Comparison of ENCODE assay signal across 8 mouse cellular contexts in genomic region chr19:16131831-16132230, GRCm38 (mm10). TPM values are rescaled to one million over a fixed set of nuclear protein-coding genes. Genes with fewer than 3 reads are reported as not detected.
DNase-seq lines count a peak whose midpoint lies in the region; ATAC-seq and TF ChIP-seq lines count a peak whose summit lies in the region.

No protein-coding gene starts in this region.

- peak overlapping the region; percentile 76 to 94 for H3K4me3 ChIP-seq in heart, embryonic 14.5 days (ENCODE audit: control insufficient read depth in 1 of 2, insufficient read depth in 1 of 2, low read depth in 1 of 2, low read length in 2 of 2)
- H3K4me3 ChIP-seq in bone marrow, adult 2 months (replicated peaks; ENCODE audit: control insufficient read depth, low read depth, low read length): peak overlapping the region; percentile 53
- peak overlapping the region; percentile 94 for H3K4me3 ChIP-seq in hindbrain, embryonic 14.5 days (replicated peaks; ENCODE audit: low read length)
- peak overlapping the region; percentile 31 for H3K4me3 ChIP-seq in macrophage (ENCODE audit: inconsistent target)

- peak overlapping the region; percentile 99 for H3K9ac ChIP-seq in heart, embryonic 14.5 days (ENCODE audit: low read length)
- peak overlapping the region; percentile 99 for H3K9ac ChIP-seq in hindbrain, embryonic 14.5 days

- no peak for TF ChIP-seq CTCF in bone marrow, adult 2 months (IDR thresholded peaks at IDR 0.05; ENCODE audit: control insufficient read depth, insufficient read depth, low read length)

- peak overlapping the region; percentile 83 to 97 for H3K27ac ChIP-seq in heart, embryonic 14.5 days (replicated peaks in 1 of 2; ENCODE audit: control insufficient read depth in 1 of 2, insufficient read depth in 1 of 2, low read depth in 2 of 2, low read length in 2 of 2)
- H3K27ac ChIP-seq in bone marrow, adult 2 months (ENCODE audit: control insufficient read depth, insufficient read depth, low read depth, low read length, poor library complexity): peak overlapping the region; percentile 83
- peak overlapping the region; percentile 100 for H3K27ac ChIP-seq in hindbrain, embryonic 14.5 days
- H3K27ac ChIP-seq in macrophage: peak overlapping the region; percentile 71

- H3K4me2 ChIP-seq in heart, embryonic 14.5 days (ENCODE audit: low read length): peak overlapping the region; percentile 58
- peak overlapping the region; percentile 86 for H3K4me2 ChIP-seq in hindbrain, embryonic 14.5 days (replicated peaks)

- 8% methylated on average over 6 of the region's 6 CpGs for WGBS in heart, embryonic 14.5 days
- 5% methylated on average over 6 of the region's 6 CpGs for WGBS in bone marrow, adult 2 months
- WGBS in hindbrain, embryonic 14.5 days: 7% methylated on average over 6 of the region's 6 CpGs
- 10% methylated on average over 6 of the region's 6 CpGs for WGBS in macrophage (ENCODE audit: missing documents)

- H3K79me2 ChIP-seq in macrophage (ENCODE audit: inconsistent target): peaks cover 34% of the 10 kb centered on the region

- ATAC-seq in heart, embryonic 14.5 days (ENCODE audit: insufficient number of reproducible peaks, insufficient read depth, low FRiP score, low read depth): no peak
- ATAC-seq in hindbrain, embryonic 14.5 days (ENCODE audit: low FRiP score): no peak

- H3K27me3 ChIP-seq in heart, embryonic 14.5 days (ENCODE audit: control insufficient read depth, insufficient read depth, low read length): no peaks in the 10 kb centered on the region
- H3K27me3 ChIP-seq in hindbrain, embryonic 14.5 days (ENCODE audit: control insufficient read depth, insufficient read depth, low read length): no peaks in the 10 kb centered on the region

- no peaks in the 10 kb centered on the region for H3K9me3 ChIP-seq in heart, embryonic 14.5 days (ENCODE audit: control insufficient read depth, low read length)
- H3K9me3 ChIP-seq in hindbrain, embryonic 14.5 days (ENCODE audit: control insufficient read depth, low read length): no peaks in the 10 kb centered on the region

- H3K4me1 ChIP-seq in heart, embryonic 14.5 days (ENCODE audit: control insufficient read depth in 2 of 2, insufficient read depth in 2 of 2, low read length in 2 of 2): peaks cover 6 to 23% of the 10 kb centered on the region in 2 experiments; a peak in 3 of 4 replicates
- H3K4me1 ChIP-seq in bone marrow, adult 2 months (ENCODE audit: control insufficient read depth, insufficient read depth, low read length): no peaks in the 10 kb centered on the region; the same call in 1 of the 2 replicates
- peaks cover 26% of the 10 kb centered on the region for H3K4me1 ChIP-seq in hindbrain, embryonic 14.5 days (replicated peaks; ENCODE audit: control insufficient read depth, insufficient read depth, low read length)

- no peaks in the 10 kb centered on the region for H3K36me3 ChIP-seq in heart, embryonic 14.5 days (ENCODE audit: control insufficient read depth, insufficient read depth, low read length)
- H3K36me3 ChIP-seq in hindbrain, embryonic 14.5 days (replicated peaks; ENCODE audit: control insufficient read depth, insufficient read depth): no peaks in the 10 kb centered on the region
- H3K36me3 ChIP-seq in macrophage (ENCODE audit: inconsistent target): no peaks in the 10 kb centered on the region

- DNase-seq in heart, adult 9 months (ENCODE audit: low spot score in 2 of 2): no peak
- peak; percentile 37 for DNase-seq in hindbrain, embryonic 14.5 days (ENCODE audit: low spot score)
- DNase-seq in layer of hippocampus, postnatal 25 days (ENCODE audit: extremely low spot score in 1 of 2, low spot score in 1 of 2): no peak
- no peak for DNase-seq in cerebellum, postnatal 25 days
- no peak for DNase-seq in urinary bladder, adult 18-20 months (ENCODE audit: low spot score in 2 of 2)

- TF ChIP-seq POLR2A in bone marrow, adult 2 months (IDR thresholded peaks at IDR 0.05; ENCODE audit: borderline replicate concordance, control insufficient read depth, low read depth, low read length): no peak

RNA-seq across cellular contexts. Expression of gene Gnaq, which starts 0.8 kb away (rescaled TPM):
- 9.2 and 10.1 TPM in 2 replicates for polyA plus RNA-seq in heart, embryonic 14.5 days (2014; fragmentation: Nextera tagmentation; extraction: Ambion mirVana)
- polyA plus RNA-seq in bone marrow, adult 2 months (2011; ENCODE audit: insufficient read depth, insufficient read length, low replicate concordance, missing spikeins): 9.0 and 20.0 TPM in 2 replicates
- polyA plus RNA-seq in hindbrain, embryonic 14.5 days (2014; fragmentation: Nextera tagmentation; extraction: Ambion mirVana): 48.4 and 53.0 TPM in 2 replicates
- 100 to 1,000 TPM; 111 to 223 (median 174) TPM for total RNA-seq in macrophage (2018; cell fraction: chromatin; rRNA removed)
- 10 to 100 TPM; 39.0 to 96.9 (median 65.1) TPM for total RNA-seq in macrophage (2018; cell fraction: cytosol; rRNA removed)
- 100 to 1,000 TPM in 25 of 26 experiments, 10 to 100 TPM in 1; 94.4 to 285 (median 144) TPM for total RNA-seq in macrophage (2018; cell fraction: nucleus; rRNA removed)
- 52.0 to 78.9 TPM (median 60.5 TPM) in 3 replicates for polyA plus RNA-seq in macrophage (2018)
- total RNA-seq in layer of hippocampus, postnatal 25 days (2021): 100 to 1,000 TPM; 188 to 210 TPM

Comparison
In these comparisons a context has a peak if more than half of its experiments do, and no peak if none do; other contexts are left out.
1. H3K4me3 ChIP-seq: peak in every context shown above with its lines; median percentile 94 in hindbrain, embryonic 14.5 days; 85 in heart, embryonic 14.5 days; 53 in bone marrow, adult 2 months; 31 in macrophage.